In the genomic region with DNA sequence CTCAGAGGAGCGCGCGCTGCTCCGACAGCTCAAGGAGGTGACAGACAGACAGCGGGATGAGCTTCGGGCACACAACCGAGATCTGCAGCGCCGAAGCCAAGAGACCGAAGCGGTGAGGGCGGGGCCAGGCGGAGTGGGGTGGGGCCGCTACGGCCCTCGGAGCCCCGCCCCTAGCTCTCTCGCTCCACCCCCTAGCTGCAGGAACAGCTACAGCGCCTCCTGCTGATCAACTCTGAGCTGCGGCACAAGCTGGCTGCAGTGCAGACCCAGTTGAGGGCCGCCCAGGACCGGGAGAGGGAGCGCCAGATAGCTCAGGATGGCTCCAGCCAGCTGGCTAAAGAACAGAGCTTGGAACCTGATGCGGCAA, we compare ENCODE assay signal across 8 mouse cellular contexts. TPM values are rescaled to one million over a fixed set of nuclear protein-coding genes. Genes with fewer than 3 reads are reported as not detected.
DNase-seq lines count a peak whose midpoint lies in the region; ATAC-seq lines count a peak whose summit lies in the region.

No protein-coding gene starts in this region.

- DNase-seq in gastrocnemius, adult 8-10 months (ENCODE audit: low spot score in 2 of 2): peak; percentile 95
- DNase-seq in hindlimb bud, embryonic 11.5 days (ENCODE audit: extremely low spot score, low read depth, low spot score): peak; percentile 73
- peak; percentile 70 to 86 for DNase-seq in left cerebral cortex, adult 8-10 months (ENCODE audit: low spot score in 2 of 2)
- DNase-seq in right cerebral cortex, adult 18-20 months: peak; percentile 90
- DNase-seq in urinary bladder, postnatal 14 days (ENCODE audit: low spot score): peak; percentile 95

- peak; percentile 85 for ATAC-seq in activated CD4-positive, CD25-positive, alpha-beta regulatory T cell, adult 4 months
- peak; percentile 84 for ATAC-seq in common myeloid progenitor, adult 5-6 weeks (replicated peaks; ENCODE audit: low read depth, poor library complexity, severe bottlenecking)
- ATAC-seq in megakaryocyte, adult 5-6 weeks (ENCODE audit: poor library complexity, severe bottlenecking): peak; percentile 96

RNA-seq across cellular contexts. Expression of gene Rilp, which starts 0.7 kb away (rescaled TPM):
- not detected for polyA plus RNA-seq in activated CD4-positive, CD25-positive, alpha-beta regulatory T cell, adult 4 months (2017; shearing (Covaris generic))
- 0.41 TPM in 1 of 2 replicates, not detected in the other for total RNA-seq in common myeloid progenitor, adult 5-6 weeks (2017)
- total RNA-seq in gastrocnemius, adult 8-10 months (2022): 10 to 100 TPM; 28.7 to 34.0 (median 30.9) TPM
- 1 to 10 TPM; 1.7 to 2.4 (median 2.1) TPM for total RNA-seq in left cerebral cortex, adult 8-10 months (2022)
- total RNA-seq in megakaryocyte, adult 5-6 weeks (2015): 0.98 and 1.2 TPM in 2 replicates
- 0.55 and 1.8 TPM in 2 replicates for total RNA-seq in megakaryocyte, adult 5-6 weeks (2017)

RNA-seq across cellular contexts. Expression of gene Scarf1, which starts 2.7 kb away (rescaled TPM):
- under 1 TPM; 0.42 to 0.47 TPM for polyA plus RNA-seq in activated CD4-positive, CD25-positive, alpha-beta regulatory T cell, adult 4 months (2017; shearing (Covaris generic))
- total RNA-seq in common myeloid progenitor, adult 5-6 weeks (2017): 1.8 and 2.6 TPM in 2 replicates
- total RNA-seq in gastrocnemius, adult 8-10 months (2022): 1 to 10 TPM; 1.6 to 2.8 (median 2.1) TPM
- 1 to 10 TPM; 1.6 to 1.9 (median 1.7) TPM for total RNA-seq in left cerebral cortex, adult 8-10 months (2022)
- total RNA-seq in megakaryocyte, adult 5-6 weeks (2015): 0.41 and 1.1 TPM in 2 replicates
- 0.66 and 0.85 TPM in 2 replicates for total RNA-seq in megakaryocyte, adult 5-6 weeks (2017)

RNA-seq across cellular contexts. Expression of gene Slc43a2, which starts 20.9 kb away (rescaled TPM):
- 10 to 100 TPM; 18.3 to 18.7 TPM for polyA plus RNA-seq in activated CD4-positive, CD25-positive, alpha-beta regulatory T cell, adult 4 months (2017; shearing (Covaris generic))
- 6.1 and 14.4 TPM in 2 replicates for total RNA-seq in common myeloid progenitor, adult 5-6 weeks (2017)
- 10 to 100 TPM; 22.0 to 28.2 (median 24.4) TPM for total RNA-seq in gastrocnemius, adult 8-10 months (2022)
- total RNA-seq in left cerebral cortex, adult 8-10 months (2022): 10 to 100 TPM; 45.5 to 58.2 (median 52.2) TPM
- 30.6 and 32.3 TPM in 2 replicates for total RNA-seq in megakaryocyte, adult 5-6 weeks (2015)
- 32.2 and 33.5 TPM in 2 replicates for total RNA-seq in megakaryocyte, adult 5-6 weeks (2017)

RNA-seq across cellular contexts. Expression of gene Prpf8, which starts 24.0 kb away (rescaled TPM):
- polyA plus RNA-seq in activated CD4-positive, CD25-positive, alpha-beta regulatory T cell, adult 4 months (2017; shearing (Covaris generic)): 10 to 100 TPM; 33.9 to 38.7 TPM
- total RNA-seq in common myeloid progenitor, adult 5-6 weeks (2017): 130 and 156 TPM in 2 replicates
- total RNA-seq in gastrocnemius, adult 8-10 months (2022): 10 to 100 TPM; 73.7 to 90.1 (median 78.3) TPM
- 100 to 1,000 TPM; 138 to 159 (median 149) TPM for total RNA-seq in left cerebral cortex, adult 8-10 months (2022)
- 91.3 and 102 TPM in 2 replicates for total RNA-seq in megakaryocyte, adult 5-6 weeks (2015)
- 69.3 and 90.7 TPM in 2 replicates for total RNA-seq in megakaryocyte, adult 5-6 weeks (2017)

RNA-seq across cellular contexts. Expression of gene Tlcd2, which starts 49.1 kb away (rescaled TPM):
- 10 to 100 TPM in 1 of 2 experiments, 1 to 10 TPM in 1; 5.6 to 16.0 TPM for polyA plus RNA-seq in activated CD4-positive, CD25-positive, alpha-beta regulatory T cell, adult 4 months (2017; shearing (Covaris generic))
- 26.9 and 33.6 TPM in 2 replicates for total RNA-seq in common myeloid progenitor, adult 5-6 weeks (2017)
- 1 to 10 TPM; 1.9 to 2.9 (median 2.4) TPM for total RNA-seq in gastrocnemius, adult 8-10 months (2022)
- under 1 TPM; 0.62 to 0.99 (median 0.82) TPM for total RNA-seq in left cerebral cortex, adult 8-10 months (2022)
- total RNA-seq in megakaryocyte, adult 5-6 weeks (2015): 3.1 and 7.8 TPM in 2 replicates
- total RNA-seq in megakaryocyte, adult 5-6 weeks (2017): 4.6 and 5.4 TPM in 2 replicates

Comparison
In these comparisons a context has a peak if more than half of its experiments do, and no peak if none do; other contexts are left out.
1. Peak in every context shown above with its lines: DNase-seq and ATAC-seq.
2. RNA of gene Rilp, which starts 0.7 kb away (total RNA-seq): 28.7 to 34.0 TPM in gastrocnemius, adult 8-10 months; 1.7 to 2.4 TPM in left cerebral cortex, adult 8-10 months, 0.55 to 1.8 TPM in megakaryocyte, adult 5-6 weeks and 0.41 TPM in common myeloid progenitor, adult 5-6 weeks; every median in the first group is over 4 times any median in the second.